Mouse (Mus musculus) kidney, adult 8-10 months (tissue): ENCODE data around the gene D7Ertd443e.

Experiments used
- DNase-seq, 2 experiments: peaks; one replicate each; pipeline ENCODE4 v3.0.0; 2022

D7Ertd443e gene

GRCm38 (mm10) chr7:134226231-134226630, 159.2 kb downstream of the D7Ertd443e start:
- DNase-seq = no peak

- DNase-seq = peak; percentile 15 to 26
Measured at GRCm38 (mm10) chr7:134224741-134225612, 160.5 kb downstream of the D7Ertd443e start.

- no peak for DNase-seq
Measured at GRCm38 (mm10) chr7:134224421-134224740, 161.1 kb downstream of the D7Ertd443e start.

GRCm38 (mm10) chr7:134223444-134224161, 161.9 kb downstream of the D7Ertd443e start:
- DNase-seq = peak; percentile 55 to 78
